Mouse (Mus musculus) layer of hippocampus, adult 18-20 months (tissue): ENCODE measurements around the gene Sap30bp. TPM values are rescaled to one million over a fixed set of nuclear protein-coding genes. Genes with fewer than 3 reads are reported as not detected.

Source experiments
- DNase-seq, 2 experiments: peaks; one replicate each; pipeline ENCODE4 v3.0.0; 2022; ENCODE audit warnings: low spot score in 2 of 2
- long read RNA-seq: library from polyadenylated mRNA; stranded (forward); transcript quantifications from one replicate; pipeline ENCODE4 v2.0.0, GENCODE M21; 2021
- total RNA-seq, 2 experiments: library from RNA; stranded (reverse); gene quantifications; 2 replicates each; pipeline ENCODE4 v1.2.3; 2021

The Sap30bp gene
- 10 to 100 TPM; 51.3 to 56.7 TPM for total RNA-seq
- long read RNA-seq, transcript Sap30bp-203 (11 exons, 3,654 nt): major isoform, 37 of 74 reads
- long read RNA-seq, partial matches to known transcripts: 2 of 74 reads
- long read RNA-seq, other reads (novel, unspliced or antisense): 35 of 74 reads

GRCm38 (mm10) chr11:115933108-115933746, at the start of gene Sap30bp, which contains the start of gene Recql5:
TSS of gene Sap30bp (plus strand) at chr11:115933282.
TSS of gene Recql5 (minus strand) at chr11:115933477.
- peak; percentile 97 to 99 for DNase-seq

- DNase-seq: no peak
Observed at GRCm38 (mm10) chr11:115884361-115884760, 48.7 kb upstream of the Sap30bp start.

- no peak for DNase-seq
Observed at GRCm38 (mm10) chr11:115885281-115885680, 47.8 kb upstream of the Sap30bp start.

- DNase-seq: no peak
Observed at GRCm38 (mm10) chr11:115886446-115886845, 46.6 kb upstream of the Sap30bp start.

- no peak for DNase-seq
Observed at GRCm38 (mm10) chr11:115888020-115888419, 45.1 kb upstream of the Sap30bp start.

DNA sequence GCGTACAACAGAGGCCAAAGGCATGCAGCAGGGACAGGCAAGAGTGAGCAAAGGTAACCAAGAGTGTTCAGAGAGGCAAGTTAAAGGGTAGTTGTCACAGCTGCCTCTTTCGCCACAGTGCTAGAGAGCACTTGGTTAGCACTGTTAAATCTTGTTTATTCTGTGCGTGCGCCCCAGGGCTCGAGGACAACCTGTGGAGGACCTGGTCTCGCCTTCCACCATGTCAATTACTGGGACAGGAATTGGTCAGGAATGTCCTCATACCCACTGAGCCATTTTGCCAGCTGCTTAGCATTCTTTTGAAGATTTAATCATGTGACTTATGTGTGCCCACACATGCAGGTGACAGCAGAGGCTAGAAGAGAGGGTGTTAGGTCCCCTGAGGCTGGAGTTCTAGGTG, 43.9 kb upstream of the Sap30bp start:
- DNase-seq: no peak

GRCm38 (mm10) chr11:115892213-115892612, 40.9 kb upstream of the Sap30bp start:
- no peak for DNase-seq

DNA sequence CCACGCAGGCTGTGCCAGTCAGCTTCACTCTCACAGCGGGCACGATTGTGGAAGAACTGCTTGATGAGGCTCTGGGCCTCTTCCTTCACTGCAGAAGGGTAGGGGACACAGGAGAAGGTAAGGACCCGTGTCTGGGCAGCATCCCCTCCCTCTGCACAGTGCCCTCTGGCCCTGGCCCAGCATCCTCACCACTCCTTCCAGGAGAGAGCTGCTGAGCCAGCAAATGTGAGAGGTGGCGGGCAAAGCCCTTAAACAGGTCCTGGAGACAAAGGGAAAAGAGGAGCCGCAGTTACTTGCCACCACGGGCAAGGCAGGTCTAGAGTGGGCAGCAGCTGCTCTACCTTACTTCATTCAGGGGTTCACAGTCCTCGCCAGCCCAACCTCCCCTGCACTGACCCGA, 40.0 kb upstream of the Sap30bp start:
- no peak for DNase-seq

- peak in 1 of 2 experiments; percentile 32 for DNase-seq
Observed at GRCm38 (mm10) chr11:115894755-115895520, 38.1 kb upstream of the Sap30bp start.

- no peak for DNase-seq
Observed at GRCm38 (mm10) chr11:115898446-115898845, 34.6 kb upstream of the Sap30bp start.

DNA sequence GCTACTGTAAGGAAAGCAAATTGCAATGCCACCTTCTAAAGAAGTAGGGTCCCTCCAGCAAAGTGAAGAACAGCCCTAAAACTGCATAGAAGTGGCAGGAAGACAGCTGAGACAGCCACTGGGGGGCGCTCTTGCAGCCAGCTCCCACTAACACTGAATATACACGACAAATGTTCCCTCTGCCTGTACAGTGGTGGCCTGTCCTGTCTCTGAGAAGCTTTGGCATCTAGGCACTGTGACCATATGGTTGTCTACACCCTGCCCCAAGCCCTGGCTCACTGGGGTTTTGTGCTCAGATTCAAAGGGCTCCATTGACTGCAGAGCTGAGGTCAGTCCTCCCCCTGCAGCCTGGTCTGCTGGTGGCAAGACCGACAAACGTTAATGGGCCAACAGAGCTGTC, 34.2 kb upstream of the Sap30bp start:
- DNase-seq: peak; percentile 50 to 76

- DNase-seq: no peak
Observed at GRCm38 (mm10) chr11:115899486-115900266, 33.4 kb upstream of the Sap30bp start, which contains the start of gene Smim5. TSS of gene Smim5 (plus strand) at chr11:115899966.

GRCm38 (mm10) chr11:115900561-115901337, 32.3 kb upstream of the Sap30bp start:
- DNase-seq: no peak

GRCm38 (mm10) chr11:115901338-115902161, 31.5 kb upstream of the Sap30bp start:
- no peak for DNase-seq

DNA sequence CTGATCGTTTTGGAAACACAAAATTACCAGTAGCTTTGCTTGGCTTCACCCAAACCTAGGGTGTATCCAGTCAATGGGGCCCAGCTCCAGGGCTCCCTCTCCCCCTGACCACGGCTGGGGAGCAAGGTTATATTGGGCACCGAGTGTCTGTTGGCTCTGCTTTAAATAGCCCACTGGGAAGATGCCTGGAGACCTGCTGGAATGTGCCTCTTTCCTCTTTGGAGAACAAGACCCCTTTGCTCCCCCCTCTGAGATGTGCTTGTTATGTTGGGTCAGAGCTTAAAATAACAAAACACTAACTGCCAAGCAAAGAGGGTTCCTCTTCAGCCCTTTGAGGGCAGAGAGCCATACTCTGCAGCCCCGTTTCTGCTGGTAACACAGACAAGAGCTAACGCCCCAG, 30.9 kb upstream of the Sap30bp start:
- DNase-seq: no peak

GRCm38 (mm10) chr11:115902831-115903230, 30.3 kb upstream of the Sap30bp start:
- DNase-seq: no peak

DNA sequence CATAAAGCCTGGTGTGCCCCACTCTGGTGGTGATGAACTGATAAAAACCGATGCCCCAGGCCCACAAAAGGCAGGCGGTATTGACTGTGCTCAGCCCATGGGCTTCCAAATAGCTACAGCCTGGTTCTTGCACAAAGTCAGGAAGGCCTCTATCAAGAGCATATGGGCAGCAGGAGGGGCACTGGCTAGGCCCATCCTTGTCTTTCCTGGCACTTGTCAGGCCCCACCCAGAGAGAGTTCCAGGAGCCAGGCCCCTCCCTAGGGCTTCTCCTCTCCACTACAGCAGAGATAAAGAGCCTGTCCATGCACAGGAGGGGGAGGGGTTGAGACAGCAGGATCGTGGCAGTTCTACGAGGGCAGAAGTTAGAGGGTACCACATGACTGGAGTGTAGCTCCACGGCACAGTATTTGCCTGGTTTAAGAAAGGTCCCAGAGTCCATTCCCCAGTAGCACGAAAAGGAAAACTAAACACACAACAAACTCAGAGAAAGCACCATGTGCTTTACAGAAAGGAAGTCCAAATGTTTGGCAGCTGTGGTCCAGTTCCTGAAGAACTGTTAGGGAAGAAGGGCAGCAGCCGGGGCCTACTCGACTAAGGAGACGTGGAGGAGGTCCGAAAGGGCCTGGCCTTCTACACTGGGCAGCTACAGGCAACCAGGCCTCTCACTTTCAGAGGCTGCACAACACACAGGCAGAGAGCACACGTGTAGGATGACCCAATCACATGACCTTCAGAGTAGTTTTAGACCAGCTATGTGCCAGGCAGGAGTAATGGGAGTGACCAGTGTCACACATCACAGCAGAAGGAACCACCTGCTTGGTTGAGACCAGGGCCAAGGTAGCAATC, 29.5 kb upstream of the Sap30bp start:
- no peak for DNase-seq

- no peak for DNase-seq
Observed at GRCm38 (mm10) chr11:115904231-115904955, 28.7 kb upstream of the Sap30bp start.
